Mouse (Mus musculus) forebrain, embryonic 16.5 days (tissue): ENCODE measurements around the gene B4galt5. TPM values are rescaled to one million over a fixed set of nuclear protein-coding genes. Genes with fewer than 3 reads are reported as not detected.

Experiments
- ATAC-seq: fragments of 200-750 bp; cut with Nextera tagmentation; 2 replicates; pipeline ENCODE4 v1.8.0; 2017; ENCODE audit warnings: mild to moderate bottlenecking, moderate library complexity
- H3K27ac ChIP-seq: fragments of 300-500 bp; sonication (generic); 2 replicates; pipeline ENCODE4 v1.5.1; 2014; ENCODE audit warnings: low read length, control low read depth
- H3K27me3 ChIP-seq: fragments of 300-500 bp; sonication (generic); replicated peaks from 2 replicates; pipeline ENCODE4 v1.6.1; 2014; ENCODE audit warnings: low read length; ENCODE audit not compliant: control insufficient read depth, insufficient read depth
- H3K36me3 ChIP-seq: fragments of 300-500 bp; sonication (generic); 2 replicates; pipeline ENCODE4 v1.6.1; 2014; ENCODE audit not compliant: control insufficient read depth, insufficient read depth
- H3K4me1 ChIP-seq: fragments of 300-500 bp; sonication (generic); replicated peaks from 2 replicates; pipeline ENCODE4 v1.6.1; 2014; ENCODE audit warnings: low read length; ENCODE audit not compliant: control insufficient read depth, insufficient read depth
- H3K4me2 ChIP-seq: fragments of 300-500 bp; sonication (generic); 2 replicates; pipeline ENCODE4 v1.6.1; 2014; ENCODE audit warnings: mild to moderate bottlenecking, low read length, control low read depth
- H3K4me3 ChIP-seq: fragments of 300-500 bp; sonication (generic); replicated peaks from 2 replicates; pipeline ENCODE4 v1.5.1; 2014; ENCODE audit warnings: mild to moderate bottlenecking, low read length, control low read depth
- H3K9ac ChIP-seq: fragments of 300-500 bp; sonication (generic); replicated peaks from 2 replicates; pipeline ENCODE4 v1.6.1; 2014; ENCODE audit warnings: low read depth, low read length, control low read depth
- H3K9me3 ChIP-seq: fragments of 300-500 bp; sonication (generic); 2 replicates; pipeline ENCODE4 v1.6.1; 2016; ENCODE audit warnings: low read length; ENCODE audit not compliant: control insufficient read depth
- WGBS: fragments of 180-500 bp; shearing (Covaris S2); extraction: QIAGEN DNeasy Blood & Tissue Kit; methylation state at CpG from one replicate; pipeline ENCODE4 v1.1.7; 2014; 5-methylcytosine and 5-hydroxymethylcytosine counted together
- polyA plus RNA-seq: library from polyadenylated mRNA; unstranded; fragments of >200 nt; fragmentation: Nextera tagmentation; extraction: Ambion mirVana; gene quantifications from 2 replicates; pipeline ENCODE4 v1.2.1, GENCODE M21; 2015

The B4galt5 gene
- polyA plus RNA-seq, 1 experiment from 2014 or later, result 12.5 TPM

- Histone ChIP-seq H3K4me3 (no peak overlapping the region), H3K36me3 (no peaks in the 10 kb centered on the region), H3K9me3 (no peaks in the 10 kb centered on the region), H3K9ac (no peak overlapping the region), H3K4me2 (no peak overlapping the region), H3K4me1 (peaks cover 8% of the 10 kb centered on the region; the same call in 1 of the 2 replicates), H3K27me3 (no peaks in the 10 kb centered on the region), H3K27ac (no peak overlapping the region)
- WGBS, result 81% methylated on average over 6 of the region's 6 CpGs
- ATAC-seq, result no peak
Measured at GRCm38 (mm10) chr2:167254808-167255207, 94.2 kb downstream of the B4galt5 start.

GRCm38 (mm10) chr2:167254185-167254584 lies 94.8 kb downstream of the B4galt5 start:
- Histone ChIP-seq H3K9me3 (no peaks in the 10 kb centered on the region), H3K4me3 (no peak overlapping the region), H3K4me1 (peaks cover 8% of the 10 kb centered on the region; the same call in 1 of the 2 replicates), H3K36me3 (no peaks in the 10 kb centered on the region), H3K27me3 (no peaks in the 10 kb centered on the region), H3K27ac (no peak overlapping the region), H3K9ac (no peak overlapping the region), H3K4me2 (no peak overlapping the region)
- 68% methylated on average over 7 of the region's 7 CpGs for WGBS
- ATAC-seq, result no peak

- ATAC-seq, result no peak
- Histone ChIP-seq H3K9me3 (no peaks in the 10 kb centered on the region), H3K27ac (no peak overlapping the region), H3K4me2 (no peak overlapping the region), H3K4me1 (peaks cover 8% of the 10 kb centered on the region; the same call in 1 of the 2 replicates), H3K4me3 (no peak overlapping the region), H3K9ac (no peak overlapping the region), H3K36me3 (no peaks in the 10 kb centered on the region), H3K27me3 (no peaks in the 10 kb centered on the region)
- WGBS, result 93% methylated on average over 5 of the region's 5 CpGs
Measured at GRCm38 (mm10) chr2:167253476-167253875, 95.5 kb downstream of the B4galt5 start.

GRCm38 (mm10) chr2:167252057-167252687 lies 96.8 kb downstream of the B4galt5 start:
- peaks cover 8% of the 10 kb centered on the region; the same call in 1 of the 2 replicates for H3K4me1 ChIP-seq
- no peak overlapping the region for H3K4me2 ChIP-seq
- H3K36me3 ChIP-seq, result no peaks in the 10 kb centered on the region
- no peak overlapping the region for H3K9ac ChIP-seq
- H3K4me3 ChIP-seq, result no peak overlapping the region
- no peak overlapping the region for H3K27ac ChIP-seq
- no peaks in the 10 kb centered on the region for H3K27me3 ChIP-seq
- no peaks in the 10 kb centered on the region for H3K9me3 ChIP-seq
- WGBS, result 45% methylated on average over 3 of the region's 3 CpGs
- ATAC-seq, result no peak

GRCm38 (mm10) chr2:167250736-167251337 lies 98.1 kb downstream of the B4galt5 start:
- no peak overlapping the region for H3K27ac ChIP-seq
- H3K4me2 ChIP-seq, result no peak overlapping the region
- WGBS, result 24% methylated on average over 7 of the region's 7 CpGs
- H3K4me3 ChIP-seq, result no peak overlapping the region
- no peaks in the 10 kb centered on the region for H3K27me3 ChIP-seq
- H3K9me3 ChIP-seq, result no peaks in the 10 kb centered on the region
- H3K4me1 ChIP-seq, result peaks cover 8% of the 10 kb centered on the region; the same call in 1 of the 2 replicates
- no peak for ATAC-seq
- no peak overlapping the region for H3K9ac ChIP-seq
- no peaks in the 10 kb centered on the region for H3K36me3 ChIP-seq

GRCm38 (mm10) chr2:167250003-167250735 lies 98.8 kb downstream of the B4galt5 start:
- 45% methylated on average over 10 of the region's 11 CpGs for WGBS
- no peak for ATAC-seq
- no peak overlapping the region for H3K27ac ChIP-seq
- no peak overlapping the region for H3K9ac ChIP-seq
- H3K27me3 ChIP-seq, result no peaks in the 10 kb centered on the region
- no peak overlapping the region for H3K4me2 ChIP-seq
- H3K4me3 ChIP-seq, result no peak overlapping the region
- no peaks in the 10 kb centered on the region for H3K36me3 ChIP-seq
- peaks cover 8% of the 10 kb centered on the region; the same call in 1 of the 2 replicates for H3K4me1 ChIP-seq
- H3K9me3 ChIP-seq, result no peaks in the 10 kb centered on the region

GRCm38 (mm10) chr2:167249591-167249990 lies 99.4 kb downstream of the B4galt5 start:
- no peaks in the 10 kb centered on the region for H3K36me3 ChIP-seq
- H3K4me3 ChIP-seq, result no peak overlapping the region
- H3K9me3 ChIP-seq, result peaks cover 4% of the 10 kb centered on the region; the same call in 1 of the 2 replicates
- WGBS, result 71% methylated on average over 3 of the region's 3 CpGs
- no peak overlapping the region for H3K9ac ChIP-seq
- no peak overlapping the region for H3K4me2 ChIP-seq
- no peaks in the 10 kb centered on the region for H3K27me3 ChIP-seq
- no peak overlapping the region for H3K27ac ChIP-seq
- peaks cover 8% of the 10 kb centered on the region; the same call in 1 of the 2 replicates for H3K4me1 ChIP-seq
- ATAC-seq, result no peak

Other genes starting within 250 kb of the B4galt5 start
- 2.3 and 3.2 TPM in 2 replicates for gene Kcnb1, start 159.0 kb downstream of the B4galt5 start, polyA plus RNA-seq
- 3.1 and 3.5 TPM in 2 replicates for gene Ptgis, start 108.6 kb downstream of the B4galt5 start, polyA plus RNA-seq
- 21.1 and 24.0 TPM in 2 replicates for gene Slc9a8, start 72.5 kb upstream of the B4galt5 start, polyA plus RNA-seq
- gene Rnf114, start 143.5 kb upstream of the B4galt5 start, polyA plus RNA-seq, result 133 and 140 TPM in 2 replicates
- gene Spata2, start 143.7 kb upstream of the B4galt5 start, polyA plus RNA-seq, result 34.8 and 37.6 TPM in 2 replicates
- gene Snai1, start 189.0 kb upstream of the B4galt5 start, polyA plus RNA-seq, result 4.3 and 4.4 TPM in 2 replicates